Mouse (Mus musculus) lung, adult 2 months (tissue): ENCODE measurements around the gene Ppp1r12a.

Experiments
- CTCF ChIP-seq: fragments of 200-500 bp; IDR thresholded peaks from 2 replicates; pipeline ENCODE4 v1.5.1; 2011; ENCODE audit warnings: mild to moderate bottlenecking, low read length, control low read depth; ENCODE audit not compliant: insufficient read depth
- POLR2A ChIP-seq: fragments of 200-500 bp; IDR thresholded peaks from 2 replicates; pipeline ENCODE4 v1.6.1; 2011; ENCODE audit warnings: low read depth, mild to moderate bottlenecking, control low read depth, low read length, borderline replicate concordance; ENCODE audit errors: extremely low read depth

DNA sequence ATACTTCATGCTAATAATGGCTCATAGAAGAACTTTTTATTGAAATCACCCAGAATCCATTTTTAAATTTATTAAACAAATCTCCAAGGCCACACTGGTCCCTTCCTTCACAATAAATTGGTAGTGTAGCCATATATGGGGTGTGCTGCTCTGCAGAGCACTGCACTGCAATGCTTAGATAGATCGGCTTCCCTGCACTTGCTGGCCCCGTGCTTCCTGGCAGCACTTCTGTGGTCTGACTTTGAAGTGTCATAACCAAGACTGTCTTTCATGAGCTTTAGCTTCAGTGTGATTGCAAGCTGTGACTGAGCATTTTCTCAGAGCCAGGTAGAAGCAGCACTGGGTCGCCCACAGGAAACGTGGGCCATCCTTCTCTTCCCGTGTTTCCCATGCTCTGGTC, 5.8 kb downstream of the Ppp1r12a start:
- TF ChIP-seq CTCF, result no peak
- TF ChIP-seq POLR2A, result no peak
